Mouse (Mus musculus): ENCODE measurements around the gene Ncoa6. TPM values are rescaled to one million over a fixed set of nuclear protein-coding genes. Genes with fewer than 3 reads are reported as not detected.

The Ncoa6 gene
- polyA plus RNA-seq, 1 experiment, result 44.1 TPM

DNA sequence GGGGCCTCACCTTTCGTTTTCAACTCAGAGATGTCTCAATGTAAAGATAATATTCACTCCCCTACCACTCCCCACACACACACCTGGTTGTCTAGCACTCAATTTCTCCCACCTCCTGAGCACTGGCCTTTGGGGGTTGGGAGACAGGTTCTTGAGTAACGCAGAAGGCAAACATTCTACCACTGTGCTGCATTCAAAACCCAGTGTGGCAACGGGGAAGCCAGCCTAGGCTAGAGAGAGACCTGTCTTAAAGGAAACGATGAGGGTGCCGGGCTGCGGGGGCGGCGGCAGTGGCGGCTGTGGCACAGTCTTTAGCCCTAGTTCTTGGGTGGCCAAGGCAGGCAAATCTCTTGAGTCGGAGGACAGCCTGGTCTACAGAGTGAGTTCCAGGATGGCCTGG, 97.5 kb downstream of the Ncoa6 start:
- Histone ChIP-seq H3K27ac (ENCODE audit: insufficient read depth, low read depth, low read length) (no peak overlapping the region), H3K4me3 (ENCODE audit: insufficient read depth, low read depth, low read length) (no peak overlapping the region), H3K4me1 (ENCODE audit: control insufficient read depth, insufficient read depth, low read length) (no peaks in the 10 kb centered on the region)
- 88% methylated on average over 10 of the region's 10 CpGs for WGBS
- TF ChIP-seq CTCF (IDR thresholded peaks at IDR 0.05; ENCODE audit: insufficient read depth, low read depth, low read length) (no peak), POLR2A (IDR thresholded peaks at IDR 0.05; ENCODE audit: insufficient read depth, low read depth, low read length) (no peak)

DNA sequence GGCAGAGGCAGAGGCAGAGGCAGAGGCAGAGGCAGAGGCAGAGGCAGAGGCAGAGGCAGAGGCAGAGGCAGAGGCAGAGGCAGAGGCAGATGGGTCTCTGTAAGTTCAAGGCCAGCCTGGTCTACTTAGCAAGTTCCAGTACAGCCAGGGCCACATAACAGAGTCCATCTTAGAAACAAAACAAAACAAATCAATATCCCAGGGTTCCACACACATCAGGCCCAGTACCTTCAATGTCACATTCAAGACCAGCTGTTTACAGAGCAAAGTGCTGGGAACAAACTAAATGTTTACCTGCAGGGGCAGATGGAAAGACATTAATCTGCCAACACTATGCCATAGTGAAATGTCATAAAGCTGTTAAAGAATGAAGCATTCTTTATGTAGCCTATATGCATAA, 99.2 kb downstream of the Ncoa6 start:
- Histone ChIP-seq H3K4me3 (ENCODE audit: insufficient read depth, low read depth, low read length) (no peak overlapping the region), H3K27ac (ENCODE audit: insufficient read depth, low read depth, low read length) (no peak overlapping the region)
- TF ChIP-seq POLR2A (IDR thresholded peaks at IDR 0.05; ENCODE audit: insufficient read depth, low read depth, low read length) (no peak), CTCF (IDR thresholded peaks at IDR 0.05; ENCODE audit: insufficient read depth, low read depth, low read length) (no peak)

DNA sequence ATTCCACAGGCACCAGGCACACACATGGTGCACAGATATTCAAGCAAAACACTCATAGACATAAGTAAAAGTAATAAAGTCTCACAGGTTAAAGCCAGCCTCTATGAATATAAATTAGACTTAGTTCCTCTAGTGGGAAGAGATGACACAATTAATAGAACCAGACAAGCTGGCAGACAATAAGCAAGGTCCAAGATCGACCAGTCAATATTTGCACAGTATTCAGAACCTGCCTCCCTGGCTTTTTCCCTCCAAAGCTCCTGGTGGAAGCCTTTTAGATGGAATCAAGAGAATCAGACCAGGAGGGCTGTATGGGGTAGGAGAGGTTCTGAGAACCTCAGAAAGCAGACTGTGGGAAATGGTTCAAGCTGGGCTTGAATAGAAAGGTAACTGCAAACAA, 99.8 kb downstream of the Ncoa6 start:
- 74% methylated on average over 1 of the region's 1 CpGs for WGBS
- Histone ChIP-seq H3K27ac (ENCODE audit: insufficient read depth, low read depth, low read length) (no peak overlapping the region), H3K4me1 (ENCODE audit: control insufficient read depth, insufficient read depth, low read length) (peaks cover 2% of the 10 kb centered on the region; the same call in 1 of the 2 replicates), H3K4me3 (ENCODE audit: insufficient read depth, low read depth, low read length) (no peak overlapping the region)
- TF ChIP-seq CTCF (IDR thresholded peaks at IDR 0.05; ENCODE audit: insufficient read depth, low read depth, low read length) (no peak), POLR2A (IDR thresholded peaks at IDR 0.05; ENCODE audit: insufficient read depth, low read depth, low read length) (no peak)

More for the DNA sequence above, 99.2 kb downstream of the Ncoa6 start:
- H3K4me1 ChIP-seq (ENCODE audit: control insufficient read depth, insufficient read depth, low read length), result no peaks in the 10 kb centered on the region

DNA sequence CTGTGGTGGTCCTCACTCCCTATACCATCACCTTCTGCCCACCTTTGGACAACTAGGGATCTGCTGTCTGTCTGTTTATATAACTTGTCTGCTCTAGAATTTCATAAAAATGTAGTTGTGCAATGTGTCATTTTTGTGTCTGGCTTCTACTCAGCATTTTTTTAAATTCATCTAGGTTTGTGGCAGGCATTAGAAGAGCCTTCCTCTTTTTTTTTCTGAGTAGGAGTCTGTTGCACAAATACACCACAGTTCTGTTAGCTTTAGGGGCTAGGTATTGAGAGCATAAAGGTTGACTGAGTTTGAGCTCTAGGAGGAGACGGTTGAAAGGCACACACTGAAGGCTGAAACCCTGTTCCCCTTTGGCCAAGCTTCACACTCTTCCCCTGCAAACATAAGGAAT, 100.4 kb downstream of the Ncoa6 start:
- TF ChIP-seq CTCF (IDR thresholded peaks at IDR 0.05; ENCODE audit: insufficient read depth, low read depth, low read length) (no peak), POLR2A (IDR thresholded peaks at IDR 0.05; ENCODE audit: insufficient read depth, low read depth, low read length) (no peak)
- peaks cover 2% of the 10 kb centered on the region; the same call in 1 of the 2 replicates for H3K4me1 ChIP-seq (ENCODE audit: control insufficient read depth, insufficient read depth, low read length)
- WGBS, result 72% methylated on average over 1 of the region's 1 CpGs

DNA sequence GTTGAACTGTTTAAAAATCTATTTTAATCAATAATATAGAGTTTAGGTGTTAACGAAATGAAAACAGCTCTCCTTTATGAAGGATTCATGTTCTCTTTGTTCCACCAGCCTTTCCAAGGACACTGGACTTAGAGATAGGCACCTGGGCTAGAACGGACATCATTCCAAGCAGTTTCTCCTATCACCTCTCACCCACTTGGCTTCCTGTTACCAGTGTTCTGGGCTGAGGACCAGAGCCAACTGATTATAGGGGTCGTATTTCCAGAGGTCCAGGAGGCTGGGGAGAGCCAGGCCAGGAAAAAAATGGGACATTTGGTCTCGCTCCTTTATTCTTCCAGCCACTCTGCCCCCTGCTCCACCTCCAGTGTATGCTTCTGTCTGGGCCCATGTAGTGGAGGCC, 101.2 kb downstream of the Ncoa6 start:
- peaks cover 2% of the 10 kb centered on the region; the same call in 1 of the 2 replicates for H3K4me1 ChIP-seq (ENCODE audit: control insufficient read depth, insufficient read depth, low read length)
- TF ChIP-seq CTCF (IDR thresholded peaks at IDR 0.05; ENCODE audit: insufficient read depth, low read depth, low read length) (no peak), POLR2A (IDR thresholded peaks at IDR 0.05; ENCODE audit: insufficient read depth, low read depth, low read length) (no peak)
- no peak overlapping the region for H3K4me3 ChIP-seq (ENCODE audit: insufficient read depth, low read depth, low read length)
- no peak overlapping the region for H3K27ac ChIP-seq (ENCODE audit: insufficient read depth, low read depth, low read length)
- WGBS, result 74% methylated on average over 4 of the region's 4 CpGs

More for the DNA sequence above, 100.4 kb downstream of the Ncoa6 start:
- Histone ChIP-seq H3K27ac (ENCODE audit: insufficient read depth, low read depth, low read length) (no peak overlapping the region), H3K4me3 (ENCODE audit: insufficient read depth, low read depth, low read length) (no peak overlapping the region)

DNA sequence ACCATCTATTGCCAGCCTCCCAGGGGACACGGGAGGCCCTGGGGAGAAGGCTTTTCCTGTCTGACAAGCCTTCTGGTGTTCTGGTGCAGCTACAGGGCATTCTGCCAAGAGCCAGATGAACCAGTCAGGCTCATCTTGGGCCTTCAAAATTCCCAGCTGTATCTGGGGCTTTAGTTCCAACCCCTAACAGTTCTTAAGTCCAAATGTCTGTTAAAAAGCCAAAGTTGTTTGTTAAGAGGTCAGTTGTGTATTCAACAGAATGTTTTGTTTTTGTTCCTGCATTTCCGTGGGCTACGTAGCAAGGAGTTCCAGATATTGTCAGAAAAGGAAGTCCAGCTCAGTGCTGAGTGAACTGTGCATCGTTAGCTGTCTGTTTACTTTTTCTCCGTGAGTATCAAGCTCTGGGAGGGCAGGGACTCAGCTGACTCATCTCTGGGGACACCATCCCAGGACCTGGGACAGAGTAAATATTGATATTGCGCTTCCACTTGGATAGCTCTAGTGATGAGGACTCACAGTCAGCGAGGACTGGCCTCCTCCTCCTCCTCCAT, 104.3 kb downstream of the Ncoa6 start:
- Histone ChIP-seq H3K4me1 (ENCODE audit: control insufficient read depth, insufficient read depth, low read length) (peaks cover 2% of the 10 kb centered on the region; the same call in 1 of the 2 replicates), H3K4me3 (ENCODE audit: insufficient read depth, low read depth, low read length) (no peak overlapping the region), H3K27ac (ENCODE audit: insufficient read depth, low read depth, low read length) (no peak overlapping the region)
- TF ChIP-seq CTCF (IDR thresholded peaks at IDR 0.05; ENCODE audit: insufficient read depth, low read depth, low read length) (no peak), POLR2A (IDR thresholded peaks at IDR 0.05; ENCODE audit: insufficient read depth, low read depth, low read length) (no peak)
- 52% methylated on average over 7 of the region's 7 CpGs for WGBS

DNA sequence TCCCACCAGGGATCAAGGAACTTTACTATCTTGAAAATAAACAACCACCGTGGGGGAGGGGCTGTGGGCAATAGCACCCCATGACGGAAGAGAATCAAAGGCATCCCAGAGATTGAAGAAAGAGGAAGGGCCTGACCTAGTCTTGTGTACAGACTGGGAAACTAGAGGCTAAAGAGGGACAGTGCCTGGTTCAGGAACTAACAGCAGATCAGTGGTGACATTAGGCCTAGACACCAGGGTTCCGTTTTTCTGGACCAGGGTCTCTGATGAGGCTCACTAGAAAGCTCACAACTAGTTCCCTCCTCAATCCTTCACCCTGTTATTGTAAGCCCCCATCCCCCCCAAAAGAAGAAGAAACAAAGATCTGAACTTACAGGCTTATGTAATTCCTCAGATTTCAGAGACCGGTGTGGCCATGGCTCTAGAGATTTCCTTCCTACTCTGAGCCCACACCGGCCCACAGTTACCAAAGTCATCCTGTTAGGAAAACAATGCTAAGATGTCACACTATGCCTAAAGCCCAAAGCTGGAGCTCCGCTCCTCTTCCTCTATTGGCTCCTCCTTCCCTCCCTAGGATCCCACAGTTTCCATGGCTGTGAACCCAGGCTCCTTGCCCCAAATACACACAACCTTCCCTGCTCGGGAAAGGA, 105.9 kb downstream of the Ncoa6 start:
- TF ChIP-seq CTCF (IDR thresholded peaks at IDR 0.05; ENCODE audit: insufficient read depth, low read depth, low read length), result no peak
- TF ChIP-seq POLR2A (IDR thresholded peaks at IDR 0.05; ENCODE audit: insufficient read depth, low read depth, low read length), result no peak
- H3K4me1 ChIP-seq (ENCODE audit: control insufficient read depth, insufficient read depth, low read length), result peaks cover 2% of the 10 kb centered on the region; the same call in 1 of the 2 replicates
- H3K4me3 ChIP-seq (ENCODE audit: insufficient read depth, low read depth, low read length), result no peak overlapping the region
- WGBS, result 79% methylated on average over 7 of the region's 7 CpGs
- no peak overlapping the region for H3K27ac ChIP-seq (ENCODE audit: insufficient read depth, low read depth, low read length)

DNA sequence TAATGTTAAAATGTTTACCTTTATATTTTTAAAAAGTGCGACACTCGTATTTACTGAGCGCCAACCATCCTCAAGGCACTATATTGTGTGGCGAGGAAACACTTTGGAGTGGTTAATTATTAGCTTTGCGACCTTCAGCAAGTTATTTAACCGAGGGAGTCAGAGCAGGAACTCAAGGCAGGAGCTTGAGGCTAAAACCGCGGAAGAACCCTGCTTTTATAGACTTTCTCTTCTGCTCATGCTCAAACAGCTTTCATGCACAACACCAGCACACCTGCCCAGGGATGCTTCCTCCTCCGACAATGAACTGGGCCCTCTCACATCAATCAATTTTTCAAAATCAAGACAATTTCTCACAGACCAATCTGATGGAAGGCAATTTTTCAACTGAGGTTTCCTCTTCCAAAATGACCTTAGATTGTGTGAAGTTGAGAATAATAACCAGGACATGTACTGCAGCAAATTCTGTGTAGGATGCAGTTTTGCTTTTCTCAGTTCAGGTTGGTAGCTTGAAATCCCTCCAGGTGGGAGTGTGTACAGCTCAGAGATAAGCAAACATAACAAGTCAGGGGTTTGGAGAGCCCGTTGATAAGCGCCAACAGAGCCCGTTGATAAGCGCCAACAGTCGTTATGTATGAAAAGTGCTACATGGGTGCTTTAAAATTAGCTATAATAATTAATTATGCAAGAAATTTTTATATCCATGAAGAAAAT, 115.9 kb downstream of the Ncoa6 start:
- H3K4me3 ChIP-seq (ENCODE audit: insufficient read depth, low read depth, low read length), result peak overlapping the region; percentile 39
- 32% methylated on average over 14 of the region's 14 CpGs for WGBS

More for the DNA sequence above, 115.9 kb downstream of the Ncoa6 start:
- H3K27ac ChIP-seq (ENCODE audit: insufficient read depth, low read depth, low read length), result peak overlapping the region; percentile 54; the same call in 1 of the 2 replicates
- no peak for TF ChIP-seq POLR2A (IDR thresholded peaks at IDR 0.05; ENCODE audit: insufficient read depth, low read depth, low read length)
- no peak for TF ChIP-seq CTCF (IDR thresholded peaks at IDR 0.05; ENCODE audit: insufficient read depth, low read depth, low read length)
- H3K4me1 ChIP-seq (ENCODE audit: control insufficient read depth, insufficient read depth, low read length), result no peaks in the 10 kb centered on the region
